In the genomic region with DNA sequence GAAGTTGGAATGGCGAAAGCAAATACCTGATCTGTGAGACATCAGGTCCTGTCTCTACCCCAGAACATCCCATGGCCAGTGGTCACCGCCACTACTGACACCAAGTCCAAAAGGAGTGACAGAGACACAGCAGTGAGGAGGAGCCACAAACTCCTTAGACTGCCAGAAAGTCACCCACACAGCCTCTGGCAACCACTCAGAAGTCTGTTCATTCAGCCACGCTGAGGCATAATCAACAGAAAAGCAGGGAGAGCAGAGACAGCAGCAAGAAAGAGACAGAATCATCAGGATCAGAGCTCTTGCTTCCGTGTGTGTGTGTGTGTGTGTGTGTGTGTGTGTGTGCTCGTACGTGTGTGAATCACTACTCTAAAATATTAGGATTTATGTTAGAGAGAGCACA, we compare ENCODE assay signal across 24 mouse cellular contexts. TPM values are rescaled to one million over a fixed set of nuclear protein-coding genes. Genes with fewer than 3 reads are reported as not detected.
DNase-seq lines count a peak whose midpoint lies in the region; TF ChIP-seq lines count a peak whose summit lies in the region.
"Had no signal": no experiment of that assay in that cellular context is flagged by ENCODE, and none has a peak within 500 bp of the region (broad histone marks: within the 10 kb centered on the region; RNA-seq: fewer than 3 reads in every experiment).

No protein-coding gene starts in this region.

- DNase-seq in heart, adult 11 months, result peak; percentile 39
- no peak for DNase-seq in heart, adult 18-20 months
- peak; percentile 48 for DNase-seq in left cerebral cortex, postnatal 4 days
- no peak for DNase-seq in left cerebral cortex, postnatal 14 days (ENCODE audit: low spot score in 2 of 2)
- peak; percentile 27 to 47 for DNase-seq in layer of hippocampus, adult 2 months (ENCODE audit: low spot score in 2 of 2)
- peak; percentile 8 to 23 for DNase-seq in layer of hippocampus, postnatal 36 days
- no peak for DNase-seq in urinary bladder, adult 18-20 months (ENCODE audit: low spot score in 2 of 2)
- DNase-seq in urinary bladder, postnatal 36 days (ENCODE audit: low spot score in 2 of 2), result no peak
- DNase-seq: adrenal gland, adult 8-10 months; adrenal gland, postnatal 25 days; cerebellum, adult 11-12 months; cerebellum, adult 9-10 months; cerebellum, postnatal 36 days; embryo, embryonic 11 days; gastrocnemius, postnatal 25 days had no signal

- H3K4me3 ChIP-seq in layer of hippocampus, adult 2 months, result no peak overlapping the region
- H3K4me3 ChIP-seq: embryonic facial prominence, embryonic 10.5 days; embryonic facial prominence, embryonic 13.5 days; erythroblast, embryonic 14.5 days; forebrain, embryonic 12.5 days; forebrain, embryonic 15.5 days; hindbrain, embryonic 13.5 days had no signal

- no peak for TF ChIP-seq CTCF in layer of hippocampus, adult 2 months (conservative IDR thresholded peaks at IDR 0.05)

- H3K27ac ChIP-seq in layer of hippocampus, adult 2 months, result no peak overlapping the region; the same call in 1 of the 2 replicates
- H3K27ac ChIP-seq: embryonic facial prominence, embryonic 10.5 days; embryonic facial prominence, embryonic 13.5 days; forebrain, embryonic 12.5 days; forebrain, embryonic 15.5 days; hindbrain, embryonic 13.5 days had no signal

- intact Hi-C loops in left cerebral cortex, postnatal 4 days (cut with DNase I), result no loop called here
- intact Hi-C loops in left cerebral cortex, postnatal 14 days (cut with DNase I), result no loop called here

RNA-seq across cellular contexts. Expression of gene Dnah9, which starts 33.5 kb away (rescaled TPM):
- 1 to 10 TPM in 1 of 2 experiments, not detected in 1; 1.0 TPM for total RNA-seq in heart, adult 18-20 months (2021)
- 1 to 10 TPM; 4.1 to 5.0 TPM for total RNA-seq in left cerebral cortex, postnatal 4 days (2021)
- total RNA-seq in left cerebral cortex, postnatal 14 days (2021), result 1 to 10 TPM; 2.9 to 3.5 TPM
- 10 to 100 TPM; 18.7 to 19.9 TPM for total RNA-seq in layer of hippocampus, adult 2 months (2021)
- total RNA-seq in layer of hippocampus, postnatal 36 days (2021), result 10 to 100 TPM; 15.6 to 16.4 TPM
- total RNA-seq: adrenal gland, postnatal 25 days; gastrocnemius, postnatal 25 days; heart, postnatal 25 days; hematopoietic stem cell, adult 5-6 weeks; MEL had no signal

Comparison
In these comparisons a context has a peak if more than half of its experiments do, and no peak if none do; other contexts are left out.
1. DNase-seq: peak in heart, adult 11 months (single experiment), left cerebral cortex, postnatal 4 days (single experiment), layer of hippocampus, adult 2 months (2 of 2) and layer of hippocampus, postnatal 36 days (2 of 2); none in heart, adult 18-20 months (0 of 2), left cerebral cortex, postnatal 14 days (0 of 2), urinary bladder, adult 18-20 months (0 of 2) and urinary bladder, postnatal 36 days (0 of 2).